Mouse (Mus musculus) neural tube, embryonic 11.5 days (tissue): Measurements from ENCODE around the gene Cfap73. TPM values are rescaled to one million over a fixed set of nuclear protein-coding genes. Genes with fewer than 3 reads are reported as not detected.
A peak's percentile ranks its signal among the peaks of the same experiment; 100 is the strongest.

Experiments used
- ATAC-seq: fragments of 200-750 bp; cut with Nextera tagmentation; 2 replicates; pipeline ENCODE4 v1.8.0; 2017; ENCODE audit warnings: moderate number of reproducible peaks, mild to moderate bottlenecking, moderate TSS enrichment, moderate library complexity; ENCODE audit not compliant: insufficient read depth, low FRiP score, low TSS enrichment
- DNase-seq: peaks from one replicate; pipeline ENCODE4 v3.0.0-alpha.2; 2015; ENCODE audit warnings: low spot score
- H3K27ac ChIP-seq: fragments of 300-500 bp; sonication (generic); 2 replicates; pipeline ENCODE4 v1.5.1; 2014; ENCODE audit warnings: low read depth, mild to moderate bottlenecking, low read length
- H3K27me3 ChIP-seq: fragments of 300-500 bp; sonication (generic); 2 replicates; pipeline ENCODE4 v1.6.1; 2014; ENCODE audit warnings: mild to moderate bottlenecking, low read length, mixed read lengths; ENCODE audit not compliant: control insufficient read depth, insufficient read depth
- H3K36me3 ChIP-seq: fragments of 300-500 bp; sonication (generic); 2 replicates; pipeline ENCODE4 v1.6.1; 2014; ENCODE audit warnings: mild to moderate bottlenecking, low read length, moderate library complexity, mixed read lengths; ENCODE audit not compliant: control insufficient read depth, insufficient read depth
- H3K4me1 ChIP-seq: fragments of 300-500 bp; sonication (generic); 2 replicates; pipeline ENCODE4 v1.6.1; 2014; ENCODE audit warnings: low read length, mixed read lengths; ENCODE audit not compliant: control insufficient read depth, insufficient read depth
- H3K4me2 ChIP-seq: fragments of 300-500 bp; sonication (generic); 2 replicates; pipeline ENCODE4 v1.6.1; 2014; ENCODE audit warnings: low read depth, mild to moderate bottlenecking, moderate library complexity
- H3K4me3 ChIP-seq: fragments of 300-500 bp; sonication (generic); 2 replicates; pipeline ENCODE4 v1.5.1; 2014; ENCODE audit warnings: low read depth, low read length
- H3K9ac ChIP-seq: fragments of 300-500 bp; sonication (generic); 2 replicates; pipeline ENCODE4 v1.6.1; 2014; ENCODE audit warnings: mild to moderate bottlenecking, low read length
- H3K9me3 ChIP-seq: fragments of 300-500 bp; sonication (generic); 2 replicates; pipeline ENCODE4 v1.6.1; 2016; ENCODE audit warnings: low read length; ENCODE audit not compliant: control insufficient read depth
- WGBS: fragments of 180-500 bp; shearing (Covaris S2); extraction: QIAGEN DNeasy Blood & Tissue Kit; methylation state at CpG from one replicate; pipeline ENCODE4 v1.1.7; 2014; 5-methylcytosine and 5-hydroxymethylcytosine counted together
- polyA plus RNA-seq: library from polyadenylated mRNA; unstranded; fragments of >200 nt; fragmentation: Nextera tagmentation; extraction: Ambion mirVana; gene quantifications from 2 replicates; pipeline ENCODE4 v1.2.1, GENCODE M21; 2014

Gene Cfap73
- polyA plus RNA-seq, 1 experiment from 2014 or later: not detected

DNA sequence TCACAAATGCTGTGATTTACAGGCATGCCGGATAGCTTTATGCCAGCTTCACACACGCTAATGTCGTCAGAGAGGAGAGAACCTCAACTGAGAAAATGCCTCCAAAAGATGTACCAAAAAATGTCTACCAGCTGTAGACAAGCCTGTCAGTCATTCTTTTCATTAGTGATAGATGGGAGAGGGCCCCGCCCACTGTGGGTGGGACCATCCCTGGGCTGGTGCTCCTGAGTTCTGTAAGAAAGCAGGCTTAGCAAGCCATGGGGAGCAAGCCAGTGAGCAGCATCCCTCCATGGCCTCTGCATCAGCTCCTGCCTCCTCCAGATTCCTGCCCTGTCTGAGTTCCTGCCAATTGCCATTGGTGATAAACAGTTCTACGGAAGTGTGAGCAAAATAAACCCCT lies 1.6 kb upstream of the Cfap73 start:
- H3K27me3 ChIP-seq: 0 out of 2 replicates have a peak, but pooled peaks cover 3% of the 10 kb centered on the region
- H3K4me2 ChIP-seq: no peak overlapping the region
- no peak for ATAC-seq
- H3K4me1 ChIP-seq: peaks cover 3% of the 10 kb centered on the region; the same call in 1 of the 2 replicates
- H3K27ac ChIP-seq: no peak overlapping the region
- H3K9ac ChIP-seq: no peak overlapping the region
- no peak for DNase-seq
- 85% methylated on average over 5 of the region's 5 CpGs for WGBS
- no peaks in the 10 kb centered on the region for H3K36me3 ChIP-seq
- no peaks in the 10 kb centered on the region for H3K9me3 ChIP-seq
- no peak overlapping the region for H3K4me3 ChIP-seq

DNA sequence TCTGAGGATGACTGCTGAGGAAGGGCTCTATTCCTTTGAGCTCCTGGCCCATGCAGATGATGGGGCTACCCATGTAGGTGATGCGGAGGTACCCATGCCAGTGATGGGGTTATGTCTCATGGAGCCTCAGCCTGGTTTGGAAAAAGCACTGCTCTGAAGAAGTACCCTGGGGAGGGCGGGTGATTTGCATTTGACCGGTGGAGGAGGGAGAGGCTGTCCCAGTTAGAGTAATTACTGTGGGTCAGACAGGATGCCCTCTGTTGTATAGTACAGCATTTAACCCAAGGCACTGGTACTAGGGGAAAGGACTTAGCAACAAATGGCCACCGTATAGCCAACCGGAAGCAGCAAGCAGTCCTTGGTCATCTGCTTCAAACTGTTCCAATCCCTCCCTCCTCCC lies 825 bp upstream of the Cfap73 start:
- DNase-seq: no peak
- no peak overlapping the region for H3K27ac ChIP-seq
- WGBS: 37% methylated on average over 5 of the region's 5 CpGs
- 0 out of 2 replicates have a peak, but pooled peaks cover 3% of the 10 kb centered on the region for H3K27me3 ChIP-seq
- H3K4me2 ChIP-seq: no peak overlapping the region
- no peaks in the 10 kb centered on the region for H3K36me3 ChIP-seq
- H3K9ac ChIP-seq: no peak overlapping the region
- no peak overlapping the region for H3K4me3 ChIP-seq
- no peaks in the 10 kb centered on the region for H3K9me3 ChIP-seq
- ATAC-seq: no peak
- H3K4me1 ChIP-seq: peaks cover 3% of the 10 kb centered on the region; the same call in 1 of the 2 replicates

DNA sequence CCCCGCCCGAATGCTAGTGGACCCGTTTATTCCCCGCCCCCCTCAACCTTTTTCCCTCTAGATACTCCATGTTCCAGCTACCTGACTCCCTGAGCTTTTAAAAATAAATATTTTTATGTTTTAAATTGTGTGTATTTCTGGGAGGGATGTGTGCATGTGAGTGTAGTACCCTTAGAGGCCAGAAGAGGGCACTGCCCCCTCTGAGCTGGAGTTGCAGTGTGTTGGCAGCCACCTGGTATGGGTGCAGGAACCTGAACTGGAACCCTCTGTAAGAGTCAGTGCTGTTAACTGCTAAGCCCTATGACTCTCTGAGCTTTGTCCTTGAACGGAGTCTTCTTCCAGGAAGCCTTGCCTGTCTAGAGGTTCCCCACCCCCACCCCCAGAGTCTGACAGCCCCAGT lies 2.1 kb downstream of the Cfap73 start:
- no peak overlapping the region for H3K9ac ChIP-seq
- no peaks in the 10 kb centered on the region for H3K9me3 ChIP-seq
- no peak overlapping the region for H3K27ac ChIP-seq
- no peak overlapping the region for H3K4me2 ChIP-seq
- no peak for ATAC-seq
- DNase-seq: no peak
- 0 out of 2 replicates have a peak, but pooled peaks cover 3% of the 10 kb centered on the region for H3K27me3 ChIP-seq
- H3K4me1 ChIP-seq: peaks cover 3% of the 10 kb centered on the region; the same call in 1 of the 2 replicates
- H3K4me3 ChIP-seq: no peak overlapping the region
- H3K36me3 ChIP-seq: peaks cover 2% of the 10 kb centered on the region
- WGBS: 93% methylated on average over 5 of the region's 5 CpGs

DNA sequence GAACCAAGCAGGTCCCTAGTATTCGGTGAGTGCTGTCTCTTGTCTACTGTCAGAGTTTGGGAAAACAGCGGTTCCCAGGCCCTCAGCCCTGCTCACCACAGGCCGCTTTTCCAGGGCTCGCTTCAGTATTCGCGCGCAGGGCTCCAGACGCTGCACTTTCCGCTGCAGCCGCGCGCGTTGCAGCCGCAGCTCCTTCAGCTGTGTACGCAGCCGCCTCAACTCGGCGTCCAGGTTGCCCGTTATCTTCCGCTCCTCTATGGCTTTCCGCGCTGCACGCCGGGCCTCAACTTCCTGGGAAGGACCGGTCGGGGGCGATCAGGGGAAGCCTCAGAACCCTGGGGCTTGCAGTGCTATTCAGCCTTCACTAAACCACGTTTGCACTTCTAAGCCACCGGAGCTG lies 2.9 kb downstream of the Cfap73 start:
- Histone ChIP-seq H3K27me3 (0 out of 2 replicates have a peak, but pooled peaks cover 3% of the 10 kb centered on the region), H3K9me3 (no peaks in the 10 kb centered on the region), H3K4me2 (peak overlapping the region; percentile 15; the same call in 1 of the 2 replicates), H3K4me1 (peaks cover 3% of the 10 kb centered on the region; the same call in 1 of the 2 replicates), H3K4me3 (no peak overlapping the region), H3K27ac (no peak overlapping the region), H3K9ac (no peak overlapping the region), H3K36me3 (peaks cover 2% of the 10 kb centered on the region)
- WGBS: 9% methylated on average over 29 of the region's 29 CpGs
- ATAC-seq: no peak
- no peak for DNase-seq

DNA sequence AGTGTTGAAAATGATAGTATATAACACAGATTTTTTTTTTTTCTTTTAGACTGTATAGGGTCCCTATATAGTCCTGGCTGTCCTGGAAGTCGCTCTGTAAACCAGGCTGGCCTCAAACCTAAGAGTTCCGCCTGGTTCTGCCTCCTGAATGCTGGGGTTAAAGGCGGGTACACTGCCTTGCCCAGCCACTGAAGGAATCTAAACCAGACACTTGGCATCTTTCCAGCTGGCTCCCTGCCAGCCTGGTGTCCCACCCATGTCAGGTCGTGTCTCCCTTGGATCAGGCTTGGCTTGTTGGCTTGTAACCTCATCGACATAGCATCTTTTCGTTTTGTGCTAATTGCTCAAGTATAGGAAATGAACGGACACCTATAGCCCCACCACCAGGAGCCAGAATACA lies 5.4 kb downstream of the Cfap73 start:
- H3K9me3 ChIP-seq: no peaks in the 10 kb centered on the region
- DNase-seq: no peak
- H3K4me2 ChIP-seq: no peak overlapping the region
- H3K27me3 ChIP-seq: 0 out of 2 replicates have a peak, but pooled peaks cover 3% of the 10 kb centered on the region
- H3K27ac ChIP-seq: no peak overlapping the region
- H3K36me3 ChIP-seq: peaks cover 9% of the 10 kb centered on the region
- no peaks in the 10 kb centered on the region for H3K4me1 ChIP-seq
- WGBS: 84% methylated on average over 7 of the region's 7 CpGs
- H3K9ac ChIP-seq: no peak overlapping the region
- no peak overlapping the region for H3K4me3 ChIP-seq
- ATAC-seq: no peak

DNA sequence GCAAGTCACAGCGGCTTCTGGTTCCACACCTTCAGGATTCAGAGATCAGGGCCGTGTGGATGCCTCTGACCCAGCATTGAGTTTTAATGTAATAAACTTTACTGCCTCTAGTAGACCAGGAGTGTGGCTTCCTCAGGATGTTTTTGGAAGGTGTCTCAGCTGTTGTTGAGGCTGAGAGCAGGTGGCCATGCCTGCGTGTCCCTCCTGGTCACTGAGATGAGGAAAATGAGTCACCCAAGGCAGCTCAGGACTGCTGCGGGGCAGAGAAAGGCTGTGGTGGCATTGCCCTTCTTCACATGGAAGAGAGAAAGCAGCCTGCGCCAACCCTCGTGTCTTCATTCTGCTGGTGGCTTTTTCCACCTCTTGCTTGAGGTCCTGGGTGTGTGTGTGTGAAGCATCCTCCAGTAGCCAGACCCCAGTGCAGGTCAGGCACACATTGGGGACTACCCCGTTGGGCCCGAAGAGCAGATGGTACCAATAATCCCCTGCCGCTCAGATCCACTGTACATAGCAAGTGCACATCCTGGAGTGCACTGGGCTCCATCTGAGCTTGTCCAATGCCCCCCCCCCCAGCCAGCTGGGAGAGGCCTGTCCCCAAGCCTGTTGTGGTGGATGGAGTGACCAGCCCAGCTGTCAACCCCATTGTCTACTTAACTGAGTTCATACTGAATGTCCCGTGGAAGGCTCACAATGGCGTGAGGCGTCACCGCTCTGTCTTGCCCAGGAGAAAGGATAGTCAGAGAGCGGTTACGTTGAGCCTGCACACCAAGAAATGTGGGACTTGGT lies 6.3 kb downstream of the Cfap73 start:
- Histone ChIP-seq H3K27me3 (0 out of 2 replicates have a peak, but pooled peaks cover 3% of the 10 kb centered on the region), H3K9ac (no peak overlapping the region), H3K4me3 (no peak overlapping the region), H3K4me2 (no peak overlapping the region), H3K27ac (no peak overlapping the region), H3K36me3 (peaks cover 16% of the 10 kb centered on the region), H3K9me3 (no peaks in the 10 kb centered on the region), H3K4me1 (no peaks in the 10 kb centered on the region)
- 85% methylated on average over 15 of the region's 15 CpGs for WGBS
- ATAC-seq: no peak
- no peak for DNase-seq

DNA sequence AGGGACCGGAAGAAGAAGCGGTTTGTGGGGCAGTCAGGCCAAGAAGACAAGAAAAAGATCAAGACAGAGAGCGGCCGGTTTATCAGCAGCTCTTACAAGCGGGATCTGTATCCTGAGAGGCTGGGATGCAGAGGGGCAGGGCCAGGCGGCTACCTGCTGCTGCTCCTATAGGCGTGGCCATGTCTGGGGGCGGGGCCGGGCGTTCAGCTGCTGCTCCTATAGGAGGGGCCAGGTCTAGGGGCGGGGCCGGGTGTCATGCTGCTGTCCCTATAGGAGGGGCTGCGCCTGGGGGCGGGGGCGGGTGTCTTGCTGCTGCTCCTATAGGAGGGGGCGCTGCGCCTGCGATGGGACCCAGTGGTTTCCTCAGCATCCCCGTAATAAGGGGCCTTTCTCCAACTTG lies 7.6 kb downstream of the Cfap73 start:
- H3K4me1 ChIP-seq: no peaks in the 10 kb centered on the region
- H3K9ac ChIP-seq: no peak overlapping the region
- ATAC-seq: peak; percentile 36; the same call in 1 of the 2 replicates
- DNase-seq: peak; percentile 62
- WGBS: 28% methylated on average over 19 of the region's 19 CpGs
- 0 out of 2 replicates have a peak, but pooled peaks cover under 1% of the 10 kb centered on the region for H3K27me3 ChIP-seq
- H3K9me3 ChIP-seq: no peaks in the 10 kb centered on the region
- peaks cover 25% of the 10 kb centered on the region for H3K36me3 ChIP-seq
- no peak overlapping the region for H3K4me2 ChIP-seq
- no peak overlapping the region for H3K27ac ChIP-seq
- no peak overlapping the region for H3K4me3 ChIP-seq

DNA sequence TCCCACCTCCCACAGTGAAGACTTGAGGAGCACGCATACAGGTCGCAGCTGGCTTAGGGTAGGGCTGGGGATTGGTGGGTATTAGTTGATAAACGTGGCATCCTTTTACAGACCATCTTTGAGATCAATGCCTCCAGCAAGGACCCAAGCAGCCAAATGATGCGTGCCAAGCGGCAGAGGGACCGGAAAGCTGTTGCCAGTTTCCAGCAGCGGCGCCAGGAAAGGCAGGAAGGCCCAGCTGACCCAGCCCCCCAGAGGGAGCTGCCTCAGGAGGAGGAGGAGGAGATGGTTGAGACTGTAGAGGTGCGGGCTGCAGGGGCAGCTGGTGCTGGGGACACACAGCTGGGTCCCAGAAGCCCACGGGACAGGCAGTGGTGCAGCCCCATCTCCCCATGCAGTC lies 9.6 kb downstream of the Cfap73 start:
- 95% methylated on average over 10 of the region's 10 CpGs for WGBS
- Histone ChIP-seq H3K4me3 (no peak overlapping the region), H3K9ac (no peak overlapping the region), H3K27ac (no peak overlapping the region), H3K9me3 (no peaks in the 10 kb centered on the region), H3K4me2 (no peak overlapping the region), H3K27me3 (no peaks in the 10 kb centered on the region), H3K4me1 (no peaks in the 10 kb centered on the region), H3K36me3 (peaks cover 39% of the 10 kb centered on the region)
- ATAC-seq: no peak
- no peak for DNase-seq
